Mouse (Mus musculus) heart, embryonic 10.5 days (tissue): ENCODE data around the gene Adgb. TPM values are rescaled to one million over a fixed set of nuclear protein-coding genes. Genes with fewer than 3 reads are reported as not detected.

Experiments used
- DNase-seq: peaks from one replicate; pipeline ENCODE4 v3.0.0-alpha.2; 2017; ENCODE audit warnings: low spot score
- H3K27ac ChIP-seq: fragments of 300-500 bp; sonication (generic); 2 replicates; pipeline ENCODE4 v1.5.1; 2016; ENCODE audit warnings: mild to moderate bottlenecking
- H3K27me3 ChIP-seq: fragments of 300-500 bp; sonication (generic); 2 replicates; pipeline ENCODE4 v1.6.1; 2016; ENCODE audit warnings: mild to moderate bottlenecking; ENCODE audit not compliant: poor library complexity, insufficient read depth, severe bottlenecking
- H3K36me3 ChIP-seq: fragments of 300-500 bp; sonication (generic); 2 replicates; pipeline ENCODE4 v1.6.1; 2016; ENCODE audit warnings: mild to moderate bottlenecking, moderate library complexity
- H3K4me1 ChIP-seq: fragments of 300-500 bp; sonication (generic); 2 replicates; pipeline ENCODE4 v1.6.1; 2016; ENCODE audit warnings: mild to moderate bottlenecking
- H3K4me3 ChIP-seq: fragments of 300-500 bp; sonication (generic); 2 replicates; pipeline ENCODE4 v1.5.1; 2016; ENCODE audit warnings: mild to moderate bottlenecking, moderate library complexity
- H3K9me3 ChIP-seq: fragments of 300-500 bp; sonication (generic); 2 replicates; pipeline ENCODE4 v1.6.1; 2016; ENCODE audit warnings: mild to moderate bottlenecking, moderate library complexity
- WGBS: fragments of 180-500 bp; shearing (Covaris S2); methylation state at CpG from one replicate; pipeline ENCODE4 v1.1.7; 2016; 5-methylcytosine and 5-hydroxymethylcytosine counted together
- polyA plus RNA-seq: library from polyadenylated mRNA; unstranded; fragments of >200 nt; fragmentation: Nextera tagmentation; extraction: Ambion mirVana; gene quantifications from 2 replicates; pipeline ENCODE4 v1.2.1, GENCODE M21; 2016

Gene Adgb
- polyA plus RNA-seq, 1 experiment from 2014 or later, result 0.31 TPM

DNA sequence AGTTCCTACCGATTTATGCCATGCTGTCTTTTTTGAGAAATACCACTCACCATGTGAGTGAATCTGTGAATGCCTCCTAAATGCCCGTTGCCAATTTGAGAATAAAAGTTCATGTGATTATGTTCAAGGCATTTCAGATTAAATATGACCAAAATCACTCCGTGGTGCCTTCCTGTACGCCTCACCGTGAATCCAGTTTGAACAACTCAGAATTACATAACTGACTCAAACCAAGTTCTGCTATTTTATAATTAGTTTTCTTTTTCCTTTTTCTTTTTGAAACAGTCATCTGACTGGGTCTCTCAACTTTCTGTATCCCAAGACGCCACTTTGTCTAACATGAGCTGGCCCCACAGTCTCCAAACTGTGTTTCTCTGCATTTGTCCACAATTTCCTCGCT lies 43.1 kb downstream of the Adgb start:
- no peak for DNase-seq
- no peaks in the 10 kb centered on the region for H3K4me1 ChIP-seq
- no peak overlapping the region for H3K4me3 ChIP-seq
- H3K9me3 ChIP-seq, result no peaks in the 10 kb centered on the region
- H3K27me3 ChIP-seq, result no peaks in the 10 kb centered on the region
- no peak overlapping the region for H3K27ac ChIP-seq
- 84% methylated on average over 7 of the region's 7 CpGs for WGBS
- H3K36me3 ChIP-seq, result no peaks in the 10 kb centered on the region

GRCm38 (mm10) chr10:10424383-10424782 lies 47.7 kb downstream of the Adgb start:
- 77% methylated on average over 2 of the region's 2 CpGs for WGBS
- Histone ChIP-seq H3K36me3 (no peaks in the 10 kb centered on the region), H3K4me1 (no peaks in the 10 kb centered on the region), H3K4me3 (no peak overlapping the region), H3K27ac (no peak overlapping the region), H3K27me3 (no peaks in the 10 kb centered on the region), H3K9me3 (no peaks in the 10 kb centered on the region)
- no peak for DNase-seq

DNA sequence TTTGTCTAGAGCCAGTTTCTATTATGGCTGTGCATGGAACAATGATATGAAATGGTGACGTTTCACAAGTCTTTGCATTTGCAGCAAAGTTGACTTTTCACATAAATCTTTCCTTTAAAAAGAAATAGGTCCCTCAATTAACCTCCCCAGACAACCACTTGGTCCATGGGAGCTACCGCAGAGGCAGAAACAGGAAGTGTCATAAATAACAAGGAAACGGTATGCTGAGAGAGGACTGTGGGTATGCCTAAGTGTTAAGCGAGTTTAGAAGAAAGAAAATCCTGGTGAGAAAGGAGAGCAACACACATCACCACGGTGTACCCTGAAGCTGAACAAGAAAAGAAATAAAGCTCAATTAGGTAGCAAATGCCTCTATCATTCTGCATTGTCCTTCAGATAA lies 61.1 kb downstream of the Adgb start:
- Histone ChIP-seq H3K4me3 (no peak overlapping the region), H3K36me3 (no peaks in the 10 kb centered on the region), H3K4me1 (no peaks in the 10 kb centered on the region), H3K9me3 (no peaks in the 10 kb centered on the region), H3K27me3 (no peaks in the 10 kb centered on the region), H3K27ac (no peak overlapping the region)
- DNase-seq, result no peak
- 74% methylated on average over 5 of the region's 5 CpGs for WGBS

GRCm38 (mm10) chr10:10408166-10408565 lies 64.0 kb downstream of the Adgb start:
- H3K27ac ChIP-seq, result no peak overlapping the region
- H3K4me1 ChIP-seq, result no peaks in the 10 kb centered on the region
- 37% methylated on average over 3 of the region's 3 CpGs for WGBS
- DNase-seq, result no peak
- H3K9me3 ChIP-seq, result no peaks in the 10 kb centered on the region
- H3K27me3 ChIP-seq, result no peaks in the 10 kb centered on the region
- H3K4me3 ChIP-seq, result no peak overlapping the region
- H3K36me3 ChIP-seq, result no peaks in the 10 kb centered on the region

- Histone ChIP-seq H3K9me3 (no peaks in the 10 kb centered on the region), H3K27ac (no peak overlapping the region)
- WGBS, result 63% methylated on average over 4 of the region's 4 CpGs
Measured at GRCm38 (mm10) chr10:10395784-10396481, 76.2 kb downstream of the Adgb start.

GRCm38 (mm10) chr10:10374629-10375028 lies 97.5 kb downstream of the Adgb start:
- 71% methylated on average over 1 of the region's 1 CpGs for WGBS
- Histone ChIP-seq H3K27me3 (no peaks in the 10 kb centered on the region), H3K27ac (no peak overlapping the region), H3K4me3 (no peak overlapping the region), H3K36me3 (no peaks in the 10 kb centered on the region), H3K9me3 (no peaks in the 10 kb centered on the region), H3K4me1 (no peaks in the 10 kb centered on the region)
- no peak for DNase-seq

More at GRCm38 (mm10) chr10:10395784-10396481, 76.2 kb downstream of the Adgb start:
- Histone ChIP-seq H3K4me1 (no peaks in the 10 kb centered on the region), H3K27me3 (no peaks in the 10 kb centered on the region), H3K4me3 (no peak overlapping the region), H3K36me3 (no peaks in the 10 kb centered on the region)
- no peak for DNase-seq

- Histone ChIP-seq H3K36me3 (no peaks in the 10 kb centered on the region), H3K27ac (no peak overlapping the region), H3K4me1 (no peaks in the 10 kb centered on the region), H3K4me3 (no peak overlapping the region), H3K27me3 (no peaks in the 10 kb centered on the region), H3K9me3 (no peaks in the 10 kb centered on the region)
- WGBS, result 76% methylated on average over 1 of the region's 1 CpGs
- no peak for DNase-seq
Measured at GRCm38 (mm10) chr10:10364025-10364424, 108.1 kb downstream of the Adgb start.

- Histone ChIP-seq H3K36me3 (no peaks in the 10 kb centered on the region), H3K27me3 (no peaks in the 10 kb centered on the region), H3K27ac (no peak overlapping the region), H3K9me3 (no peaks in the 10 kb centered on the region), H3K4me1 (no peaks in the 10 kb centered on the region), H3K4me3 (no peak overlapping the region)
- no peak for DNase-seq
- 21% methylated on average over 3 of the region's 3 CpGs for WGBS
Measured at GRCm38 (mm10) chr10:10355605-10356227, 116.4 kb downstream of the Adgb start.

GRCm38 (mm10) chr10:10352184-10352583 lies 119.9 kb downstream of the Adgb start:
- 78% methylated on average over 3 of the region's 3 CpGs for WGBS
- no peak for DNase-seq
- Histone ChIP-seq H3K4me1 (no peaks in the 10 kb centered on the region), H3K27ac (no peak overlapping the region), H3K36me3 (no peaks in the 10 kb centered on the region), H3K9me3 (no peaks in the 10 kb centered on the region), H3K4me3 (no peak overlapping the region), H3K27me3 (no peaks in the 10 kb centered on the region)

DNA sequence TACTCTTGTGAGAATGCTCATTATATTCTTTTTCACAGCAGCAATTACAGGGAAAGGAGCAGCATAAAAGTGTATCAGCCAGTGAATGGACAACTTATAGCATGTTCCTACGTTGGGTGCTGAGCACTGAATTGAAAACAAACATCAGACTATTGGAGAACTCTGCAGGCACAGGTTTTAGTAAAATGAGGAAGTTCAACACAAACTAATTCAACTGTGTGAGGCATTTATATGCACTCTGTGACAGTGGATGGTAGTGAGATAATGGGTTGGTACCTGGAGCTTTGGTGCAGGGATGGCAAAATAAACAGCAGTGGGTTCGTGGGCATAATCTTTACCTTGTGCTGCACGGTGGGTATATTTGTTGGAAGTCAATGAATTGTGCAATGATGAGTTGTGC lies 121.6 kb downstream of the Adgb start:
- H3K27ac ChIP-seq, result no peak overlapping the region
- H3K9me3 ChIP-seq, result no peaks in the 10 kb centered on the region
- no peak for DNase-seq
- H3K27me3 ChIP-seq, result no peaks in the 10 kb centered on the region
- WGBS, result 86% methylated on average over 3 of the region's 3 CpGs
- no peaks in the 10 kb centered on the region for H3K36me3 ChIP-seq
- H3K4me1 ChIP-seq, result no peaks in the 10 kb centered on the region
- H3K4me3 ChIP-seq, result no peak overlapping the region

- H3K36me3 ChIP-seq, result no peaks in the 10 kb centered on the region
- H3K9me3 ChIP-seq, result no peaks in the 10 kb centered on the region
- H3K4me3 ChIP-seq, result no peak overlapping the region
- WGBS, result 91% methylated on average over 3 of the region's 3 CpGs
- H3K27me3 ChIP-seq, result no peaks in the 10 kb centered on the region
- no peak overlapping the region for H3K27ac ChIP-seq
- no peak for DNase-seq
- H3K4me1 ChIP-seq, result no peaks in the 10 kb centered on the region
Measured at GRCm38 (mm10) chr10:10343930-10344329, 128.2 kb downstream of the Adgb start.

DNA sequence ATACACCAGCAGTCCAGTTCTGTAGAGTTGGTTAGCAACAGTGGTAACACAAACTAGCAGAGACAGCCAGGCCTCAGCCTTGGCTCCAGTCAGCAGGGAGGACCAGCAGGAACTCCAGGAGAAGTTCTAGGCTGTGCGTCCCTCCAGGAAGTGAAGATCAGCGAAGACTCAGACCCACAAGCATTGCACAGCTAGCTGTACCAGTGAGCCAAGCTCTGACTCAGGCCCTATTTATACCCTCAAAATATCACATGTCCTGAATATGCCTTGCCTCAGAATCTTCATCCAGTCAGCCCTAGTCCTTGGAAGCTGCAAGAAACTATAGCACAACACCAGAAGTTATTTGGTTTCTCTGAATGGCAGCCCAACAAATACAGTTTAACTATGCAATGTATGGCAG lies 146.6 kb downstream of the Adgb start:
- no peaks in the 10 kb centered on the region for H3K27me3 ChIP-seq

DNA sequence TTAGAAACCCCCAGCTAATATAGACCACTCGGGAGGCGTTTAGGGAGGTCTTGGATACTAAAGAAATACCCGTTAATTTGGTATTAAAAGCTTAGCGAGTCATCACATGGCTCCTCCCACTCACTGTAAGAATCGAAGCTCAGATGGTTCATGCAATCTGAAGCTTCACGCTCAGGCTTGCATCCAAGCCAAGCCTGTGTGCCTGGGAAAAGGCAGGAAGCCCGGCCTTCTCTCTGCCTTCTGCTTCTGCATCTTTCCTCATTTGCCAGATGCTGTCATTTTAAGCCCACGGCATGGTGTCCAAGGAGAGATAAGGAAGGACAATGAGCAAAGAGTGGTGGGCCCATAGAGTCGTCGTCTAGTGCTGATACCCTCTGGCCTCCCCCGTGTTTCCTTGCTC lies 149.2 kb downstream of the Adgb start:
- Histone ChIP-seq H3K9me3 (no peaks in the 10 kb centered on the region), H3K4me3 (no peak overlapping the region), H3K27me3 (no peaks in the 10 kb centered on the region), H3K36me3 (no peaks in the 10 kb centered on the region), H3K4me1 (no peaks in the 10 kb centered on the region), H3K27ac (no peak overlapping the region)
- DNase-seq, result no peak
- WGBS, result 68% methylated on average over 11 of the region's 11 CpGs

More for the DNA sequence above, 146.6 kb downstream of the Adgb start:
- H3K4me3 ChIP-seq, result no peak overlapping the region
- no peaks in the 10 kb centered on the region for H3K9me3 ChIP-seq
- 78% methylated on average over 2 of the region's 2 CpGs for WGBS
- no peaks in the 10 kb centered on the region for H3K36me3 ChIP-seq
- no peaks in the 10 kb centered on the region for H3K4me1 ChIP-seq
- DNase-seq, result no peak
- no peak overlapping the region for H3K27ac ChIP-seq
